Comparison of ENCODE assay signal across 26 mouse cellular contexts in the genomic region with DNA sequence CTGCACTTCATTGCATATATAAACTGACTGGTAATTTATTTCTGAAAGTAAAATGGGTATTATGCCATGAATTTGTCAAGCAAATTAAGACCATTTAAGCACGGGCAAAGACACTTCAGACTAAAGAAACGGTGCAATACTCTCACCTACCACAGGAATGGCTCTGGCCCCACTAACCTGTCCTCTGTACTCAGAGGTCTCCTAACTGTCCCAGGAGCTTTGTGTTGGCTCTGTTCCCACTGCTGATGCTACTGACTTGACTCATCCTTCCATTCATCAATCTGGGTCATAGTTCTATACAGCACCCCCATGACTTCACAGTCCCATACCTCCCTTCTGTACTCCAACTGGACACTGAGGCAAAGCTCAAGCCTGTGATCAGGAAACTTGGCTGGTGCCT.
"Had no signal": no experiment of that assay in that cellular context is flagged by ENCODE, and none has a peak within 500 bp of the region (broad histone marks: within the 10 kb centered on the region; RNA-seq: fewer than 3 reads in every experiment).

No protein-coding gene starts in this region.

- H3K9me3 ChIP-seq: heart, embryonic 10.5 days; heart, embryonic 12.5 days; hindbrain, embryonic 10.5 days; hindbrain, embryonic 12.5 days; intestine, embryonic 15.5 days; limb, embryonic 10.5 days; limb, embryonic 12.5 days; liver, embryonic 12.5 days had no signal

- ATAC-seq: hindbrain, embryonic 16.5 days; inflammation-experienced regulatory T-cells, adult 6 months; intestine, embryonic 15.5 days; intestine, postnatal 0 days; liver, embryonic 12.5 days had no signal

- H3K4me2 ChIP-seq: heart, embryonic 12.5 days; hindbrain, embryonic 12.5 days; hindbrain, embryonic 14.5 days; intestine, embryonic 15.5 days; limb, embryonic 12.5 days; liver, embryonic 12.5 days had no signal

- DNase-seq: gastrocnemius, adult 2 months; gastrocnemius, postnatal 10 days; gastrocnemius, postnatal 25 days; heart, adult 2 months; heart, postnatal 10 days; heart, postnatal 4 days; kidney, adult 18-20 months; kidney, adult 8-10 months; kidney, postnatal 10 days; kidney, postnatal 25 days; kidney, postnatal 4 days had no signal

- H3K9ac ChIP-seq: heart, embryonic 12.5 days; hindbrain, embryonic 12.5 days; hindbrain, embryonic 14.5 days; intestine, embryonic 15.5 days; limb, embryonic 12.5 days; liver, embryonic 12.5 days; liver, embryonic 14.5 days had no signal

- H3K36me3 ChIP-seq: heart, embryonic 10.5 days; heart, embryonic 12.5 days; hindbrain, embryonic 10.5 days; hindbrain, embryonic 12.5 days; intestine, embryonic 15.5 days; limb, embryonic 10.5 days; limb, embryonic 12.5 days; liver, embryonic 12.5 days had no signal

- H3K4me3 ChIP-seq: gastrocnemius, adult 2 months; heart, adult 2 months; heart, embryonic 10.5 days; heart, embryonic 12.5 days; hindbrain, embryonic 10.5 days; hindbrain, embryonic 12.5 days; intestine, embryonic 15.5 days; layer of hippocampus, adult 2 months; left cerebral cortex, adult 2 months; limb, embryonic 10.5 days; limb, embryonic 12.5 days; liver, embryonic 12.5 days had no signal

- H3K4me1 ChIP-seq: hindbrain, embryonic 12.5 days; intestine, embryonic 15.5 days; limb, embryonic 10.5 days; limb, embryonic 12.5 days; liver, embryonic 12.5 days had no signal

- H3K27ac ChIP-seq: gastrocnemius, adult 2 months; heart, adult 2 months; heart, embryonic 10.5 days; hindbrain, embryonic 10.5 days; hindbrain, embryonic 12.5 days; hindbrain, embryonic 14.5 days; intestine, embryonic 15.5 days; layer of hippocampus, adult 2 months; left cerebral cortex, adult 2 months; limb, embryonic 10.5 days; limb, embryonic 12.5 days; liver, embryonic 12.5 days; liver, embryonic 14.5 days had no signal

- H3K27me3 ChIP-seq: heart, embryonic 12.5 days; hindbrain, embryonic 12.5 days; intestine, embryonic 15.5 days; limb, embryonic 12.5 days; liver, embryonic 12.5 days had no signal
